Mouse (Mus musculus) liver (tissue): ENCODE measurements at regions not wholly inside any gene's neighbourhood (a gene's known extent, or its start where the extent isn't known, plus 50 kb on each side); places are given as distances from the start of the nearest gene placed in this dataset.

Experiments
- DNase-seq: peaks from one replicate; pipeline ENCODE4 v3.0.0-alpha.2; 2020; ENCODE audit warnings: mixed read lengths

DNA sequence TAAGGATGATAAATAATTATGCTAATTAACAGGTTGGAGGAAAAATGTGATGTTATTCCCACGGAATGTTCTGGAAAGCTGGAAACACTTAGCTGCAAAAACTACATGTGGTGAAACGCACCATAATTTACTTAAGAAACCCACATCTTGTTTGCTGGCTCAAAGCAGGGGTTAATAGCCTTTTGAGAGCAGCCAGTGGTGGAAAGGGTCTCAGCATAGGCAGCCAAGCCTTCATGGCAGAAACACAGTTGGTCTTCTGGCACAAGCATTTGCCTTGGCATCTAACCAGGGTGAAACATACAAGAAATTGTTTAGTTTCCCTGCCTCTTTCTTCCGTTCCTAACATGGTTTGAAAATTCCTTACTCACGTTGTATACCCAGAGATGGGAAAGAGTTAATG lies 192.1 kb upstream of the Gas1 start:
- DNase-seq, result no peak

GRCm38 (mm10) chr13:60371656-60372055 lies 194.5 kb upstream of the Gas1 start:
- DNase-seq, result no peak

DNA sequence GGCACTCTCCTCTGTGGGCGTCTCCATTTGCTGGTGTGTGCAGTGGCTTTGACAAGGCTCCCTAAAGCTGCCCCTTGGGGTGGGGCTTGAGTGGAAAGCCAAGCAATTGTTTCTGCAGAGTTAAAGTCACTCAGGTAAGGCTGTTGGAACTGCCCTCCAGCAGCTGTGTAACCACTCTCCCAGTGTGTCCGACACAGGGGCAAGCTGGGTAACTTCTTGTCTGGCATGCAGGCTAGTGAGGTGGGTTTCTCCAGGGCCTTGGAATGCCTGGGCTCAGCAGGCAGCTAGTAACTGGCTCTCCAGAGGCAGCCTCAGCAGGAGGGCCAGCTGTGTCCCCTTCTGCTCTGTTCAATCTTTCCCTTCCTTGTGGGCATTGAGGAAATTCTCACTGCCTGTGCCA lies 199.5 kb upstream of the Gas1 start:
- no peak for DNase-seq

GRCm38 (mm10) chr13:60382855-60383254 lies 205.7 kb upstream of the Gas1 start:
- no peak for DNase-seq

GRCm38 (mm10) chr13:60398836-60399235 lies 202.9 kb upstream of the Dapk1 start:
- no peak for DNase-seq

- no peak for DNase-seq
Measured at GRCm38 (mm10) chr13:60400764-60401487, 200.8 kb upstream of the Dapk1 start.

GRCm38 (mm10) chr13:60403471-60403870 lies 198.3 kb upstream of the Dapk1 start:
- DNase-seq, result no peak

DNA sequence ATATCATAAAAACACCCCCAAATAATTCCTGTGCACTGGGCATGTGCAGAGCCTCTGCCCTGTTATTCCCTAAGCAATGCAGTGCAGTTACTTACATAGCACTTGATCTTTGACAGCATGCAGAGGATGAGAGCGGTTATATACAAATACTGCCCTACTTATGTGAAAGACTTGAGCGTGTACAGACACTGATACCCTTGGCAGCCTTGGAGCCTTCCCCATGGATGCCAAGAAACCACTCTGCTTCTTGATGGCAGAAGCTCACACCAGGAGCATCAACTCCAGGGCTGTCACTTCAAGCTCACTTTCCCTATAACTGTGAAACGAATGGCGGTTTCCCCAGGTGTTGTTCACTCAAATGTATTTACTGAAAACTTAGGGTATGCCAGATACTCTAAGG lies 194.4 kb upstream of the Dapk1 start:
- DNase-seq, result no peak

- peak; percentile 12 for DNase-seq
Measured at GRCm38 (mm10) chr13:60409706-60410502, 191.8 kb upstream of the Dapk1 start.

DNA sequence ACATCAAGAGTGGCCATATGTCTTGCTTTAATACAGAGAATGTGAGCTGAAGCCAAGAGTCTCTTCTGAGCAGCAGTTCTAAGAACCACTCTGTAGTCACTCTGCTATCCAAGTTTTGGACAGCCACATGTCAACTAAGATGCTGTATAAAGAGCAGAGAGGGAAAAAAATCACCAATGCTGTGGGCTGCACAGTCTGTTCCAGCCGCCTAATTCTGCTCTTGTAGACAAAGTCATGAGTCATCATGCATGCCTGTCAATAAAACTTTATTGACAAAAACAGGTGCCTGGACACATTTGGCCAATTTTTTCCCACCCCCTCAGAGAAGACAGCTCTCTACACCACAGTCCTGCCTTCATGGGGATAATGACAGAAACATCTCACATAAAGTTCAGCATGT lies 185.7 kb upstream of the Dapk1 start:
- DNase-seq, result no peak

GRCm38 (mm10) chr13:60417015-60417414 lies 184.7 kb upstream of the Dapk1 start:
- no peak for DNase-seq

DNA sequence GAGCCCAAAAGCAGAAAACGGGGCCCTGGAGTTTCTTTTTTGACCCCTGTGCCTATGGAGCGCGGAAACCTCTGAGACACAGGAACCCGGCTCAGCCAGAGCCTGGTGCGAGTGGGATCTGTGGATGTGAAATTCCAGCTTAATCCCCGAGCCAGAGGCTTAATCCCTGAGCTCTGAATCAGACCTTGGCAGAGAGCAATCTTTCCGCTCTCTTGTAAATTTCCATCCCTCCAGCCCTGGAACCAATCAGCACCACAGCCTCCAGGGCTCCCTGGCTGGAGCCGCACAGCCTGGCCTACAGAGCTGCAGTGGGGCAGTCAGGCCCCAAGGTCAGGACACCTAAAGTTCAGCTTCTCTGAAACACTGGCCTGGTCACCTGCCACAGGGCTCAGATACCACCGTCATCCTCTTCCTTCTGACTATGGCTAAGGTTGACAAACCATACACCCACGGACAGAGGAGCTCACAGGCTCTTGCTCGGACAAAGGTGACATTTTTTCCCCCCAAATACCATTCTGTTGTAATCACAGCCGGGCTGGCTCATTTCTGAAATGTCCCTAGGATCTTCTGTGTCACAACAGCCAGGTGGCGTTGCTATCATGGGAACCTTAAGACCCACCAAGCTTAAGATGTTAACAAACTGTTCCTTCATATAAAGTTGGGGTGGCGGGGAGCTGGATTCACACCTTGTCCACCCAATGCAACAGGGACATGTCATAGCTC lies 184.2 kb upstream of the Dapk1 start:
- no peak for DNase-seq

DNA sequence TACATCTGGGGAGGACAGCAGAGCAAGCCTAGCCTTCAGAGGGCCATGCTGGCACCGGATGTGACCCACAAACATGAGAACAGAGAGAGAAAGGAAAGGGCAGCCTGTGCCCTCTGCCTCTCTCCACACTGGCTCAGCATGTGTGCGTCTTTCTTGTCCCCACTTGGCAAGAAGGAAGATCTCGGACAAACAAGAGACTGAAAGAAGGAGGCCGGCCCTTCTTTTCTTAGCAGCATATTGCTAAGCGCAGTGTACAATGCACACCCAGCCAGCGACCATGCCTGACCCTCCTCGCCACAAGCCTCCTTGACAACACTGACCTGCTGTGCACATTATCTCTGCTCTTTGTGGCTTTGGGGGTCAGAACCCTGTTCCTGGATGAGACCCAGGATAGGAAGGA lies 181.4 kb upstream of the Dapk1 start:
- DNase-seq, result no peak

- no peak for DNase-seq
Measured at GRCm38 (mm10) chr13:60420842-60421696, 180.7 kb upstream of the Dapk1 start.

DNA sequence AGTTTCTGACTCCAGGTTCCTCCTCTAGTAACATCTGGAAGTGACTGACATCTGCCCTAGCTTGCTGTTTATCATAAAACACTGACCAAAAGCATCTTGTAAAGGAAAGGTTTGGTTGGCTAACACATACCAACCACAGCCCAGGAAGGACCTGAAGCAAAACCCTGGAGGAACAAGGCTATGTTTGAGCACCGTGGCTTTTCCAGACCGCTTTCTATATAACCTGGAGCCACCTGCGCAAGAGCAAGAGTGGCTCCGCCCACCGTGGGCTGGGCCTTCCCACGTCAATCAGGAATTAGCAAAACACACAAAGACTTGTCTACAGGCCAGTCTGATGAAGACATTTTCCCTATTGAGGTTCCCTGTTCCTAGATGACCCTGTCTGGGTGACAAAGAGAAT lies 177.5 kb upstream of the Dapk1 start:
- DNase-seq, result no peak

GRCm38 (mm10) chr13:60425140-60425539 lies 176.6 kb upstream of the Dapk1 start:
- no peak for DNase-seq

- no peak for DNase-seq
Measured at GRCm38 (mm10) chr13:60425556-60425955, 176.2 kb upstream of the Dapk1 start.

DNA sequence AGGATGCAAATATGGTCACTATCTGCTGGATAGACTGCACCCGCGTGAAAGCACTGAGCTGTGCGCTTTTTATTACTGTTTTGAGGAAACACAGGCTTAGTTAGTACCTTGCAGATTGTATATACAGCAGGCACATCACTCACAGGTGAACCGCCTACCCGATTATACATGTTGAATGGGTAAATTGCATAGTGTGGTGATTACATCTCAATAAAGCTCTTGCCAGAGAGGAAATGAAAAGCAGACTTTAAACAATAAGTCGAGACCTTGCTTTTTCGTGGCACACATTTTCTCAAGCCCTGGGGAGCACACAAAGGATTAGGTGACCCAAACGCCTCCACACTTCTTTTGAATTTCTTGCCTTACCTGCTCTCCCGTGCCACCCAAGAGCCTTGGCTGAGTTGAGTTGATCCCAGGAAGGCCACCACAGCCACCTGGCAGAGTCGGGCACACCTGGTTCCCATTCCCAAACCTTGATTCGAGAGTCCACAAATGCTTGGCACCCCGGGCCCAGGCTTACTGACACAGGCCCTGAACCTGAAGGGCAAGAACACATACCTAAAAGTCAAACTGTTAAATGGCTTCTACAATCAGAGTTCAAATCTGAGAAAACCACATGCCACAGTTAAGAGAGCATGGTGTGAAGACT lies 175.4 kb upstream of the Dapk1 start:
- no peak for DNase-seq

DNA sequence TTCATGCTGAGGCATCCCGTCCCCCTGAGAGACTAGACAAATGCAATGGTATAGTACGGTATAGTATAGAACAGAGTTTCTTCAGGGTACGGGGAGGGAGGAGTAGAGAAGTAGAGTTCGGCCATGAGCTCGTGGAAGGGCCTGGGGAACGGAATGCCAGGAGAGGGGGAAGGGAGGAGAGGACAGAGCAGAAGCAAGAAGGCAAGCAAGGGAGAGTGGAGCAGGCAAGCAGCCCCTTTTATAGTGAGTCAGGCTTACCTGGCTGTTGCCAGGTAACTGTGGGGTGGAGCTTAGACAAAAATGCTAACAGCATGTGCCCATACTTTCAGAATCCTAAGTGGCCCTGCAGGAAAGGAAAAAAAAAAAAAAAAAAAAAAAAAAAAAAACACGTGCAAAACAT lies 174.7 kb upstream of the Dapk1 start:
- no peak for DNase-seq

DNA sequence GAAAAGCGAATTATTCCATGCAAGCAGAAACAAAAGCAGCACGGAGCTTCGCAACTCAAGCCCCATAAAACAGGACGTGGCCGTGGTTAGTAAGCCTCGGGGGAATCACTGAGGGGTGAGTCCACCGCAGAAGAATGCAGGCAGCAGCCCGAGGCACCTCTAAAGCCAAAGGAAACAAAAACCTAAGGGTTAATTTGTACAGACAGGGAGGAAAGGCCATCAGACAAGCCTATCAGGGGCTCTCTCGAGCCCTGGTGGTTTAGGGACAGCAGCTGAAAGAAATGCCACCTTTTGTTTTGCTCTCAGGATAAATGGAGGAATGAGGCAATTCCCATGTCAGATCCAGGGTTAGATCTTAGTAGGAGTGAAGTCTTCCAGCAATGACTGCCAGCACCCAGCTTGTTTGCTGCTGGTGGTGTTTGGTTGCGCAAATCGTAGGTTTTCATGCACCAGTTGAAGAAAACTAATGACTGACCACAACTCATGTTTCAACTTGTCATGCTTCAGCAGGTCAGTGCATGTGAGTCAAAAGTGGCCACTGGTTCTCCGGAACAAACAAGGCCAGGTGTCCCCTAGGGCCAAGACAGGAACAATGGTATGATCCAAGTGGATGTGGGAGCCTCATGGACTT lies 173.9 kb upstream of the Dapk1 start:
- no peak for DNase-seq

- DNase-seq, result no peak
Measured at GRCm38 (mm10) chr13:60429148-60429547, 172.6 kb upstream of the Dapk1 start.

DNA sequence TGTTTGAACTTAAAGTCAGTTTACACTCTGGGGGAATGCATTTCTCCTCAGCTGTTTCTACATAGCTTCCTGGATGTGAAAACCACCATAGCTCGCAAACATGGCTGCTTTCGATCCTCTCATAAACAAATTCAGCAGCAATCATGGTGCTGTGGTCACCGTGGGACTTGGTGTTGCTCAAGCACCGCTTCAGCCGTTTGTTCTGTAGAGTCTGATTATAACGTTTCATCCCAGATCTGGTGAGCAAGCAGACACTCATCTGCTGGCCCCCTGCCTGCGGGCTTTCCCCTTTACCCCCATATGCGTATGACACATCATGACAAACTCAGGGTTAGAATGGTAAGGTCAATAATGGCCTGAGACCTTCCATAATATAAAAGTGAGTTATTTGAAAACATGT lies 170.3 kb upstream of the Dapk1 start:
- no peak for DNase-seq
